Mouse (Mus musculus) urinary bladder, adult 18-20 months (tissue): Measurements from ENCODE around the gene Pold4.

Experiments
- DNase-seq, 2 experiments: peaks; one replicate each; pipeline ENCODE4 v3.0.0; 2022; ENCODE audit warnings: low spot score in 2 of 2, mixed read lengths in 2 of 2

The Pold4 gene

DNA sequence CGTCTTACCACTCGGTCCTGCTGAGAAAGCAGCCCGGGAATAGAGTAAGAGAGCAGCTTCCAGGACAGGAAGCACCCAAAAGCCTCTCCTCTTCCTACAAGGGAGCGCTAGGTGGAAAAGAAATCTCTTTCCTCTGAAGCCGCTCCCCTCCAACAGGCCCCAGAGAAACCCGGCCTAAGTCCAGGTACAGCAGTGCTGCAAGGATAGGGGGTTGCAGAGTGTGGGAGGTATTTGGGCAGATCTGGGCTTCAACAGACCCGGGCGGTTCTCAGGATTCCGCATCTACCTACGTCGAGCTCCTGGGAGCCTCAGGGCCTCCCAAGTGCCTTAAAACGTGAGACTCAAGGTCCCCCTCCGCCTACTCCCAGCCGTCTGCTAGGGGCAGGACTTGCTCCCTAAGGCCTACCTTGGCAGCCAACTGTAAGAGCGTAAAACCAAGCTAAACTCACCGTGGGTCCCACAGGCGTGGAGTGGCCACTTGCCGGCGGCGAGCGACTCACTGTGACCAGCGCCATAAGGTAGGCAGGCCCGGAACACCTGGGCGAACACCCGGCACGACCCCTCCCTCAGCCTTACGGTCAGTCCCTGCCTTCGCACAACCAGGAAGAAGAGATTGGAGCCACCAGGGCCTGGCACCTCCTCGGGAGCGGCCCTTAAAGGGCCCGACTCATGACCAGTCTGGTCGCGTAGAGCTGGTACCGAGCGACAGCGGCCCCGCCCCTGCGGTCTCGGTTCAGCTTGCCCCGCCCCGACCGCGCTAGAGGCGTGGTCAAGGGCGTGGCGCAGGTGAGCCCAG is 37.1 kb downstream of the Pold4 start, which contains the start of gene Ssh3:
Gene Ssh3, minus strand, starts transcription at position 615 of the 796 bp plus-strand sequence.
- peak; percentile 79 to 82 for DNase-seq

DNA sequence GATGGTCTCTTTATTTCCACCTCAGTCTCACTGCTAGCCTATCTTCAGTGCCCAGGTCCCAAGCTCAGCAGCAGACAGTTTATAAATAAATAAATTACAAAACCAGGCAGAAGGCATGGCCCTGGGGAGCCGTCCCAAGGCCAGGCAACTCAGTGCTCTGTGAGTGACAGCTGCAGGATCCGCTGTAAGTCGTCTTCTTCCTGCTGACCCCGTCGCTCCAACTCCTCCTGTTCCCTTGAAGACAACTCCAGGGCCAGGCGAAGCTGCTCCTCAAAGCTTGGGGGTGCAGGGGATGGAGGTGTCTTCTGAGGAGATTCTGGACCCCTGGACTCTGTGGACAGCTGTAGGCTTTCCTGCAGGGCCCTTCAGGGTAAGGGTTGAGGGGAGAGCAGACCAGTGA is 38.5 kb downstream of the Pold4 start:
- no peak for DNase-seq

DNA sequence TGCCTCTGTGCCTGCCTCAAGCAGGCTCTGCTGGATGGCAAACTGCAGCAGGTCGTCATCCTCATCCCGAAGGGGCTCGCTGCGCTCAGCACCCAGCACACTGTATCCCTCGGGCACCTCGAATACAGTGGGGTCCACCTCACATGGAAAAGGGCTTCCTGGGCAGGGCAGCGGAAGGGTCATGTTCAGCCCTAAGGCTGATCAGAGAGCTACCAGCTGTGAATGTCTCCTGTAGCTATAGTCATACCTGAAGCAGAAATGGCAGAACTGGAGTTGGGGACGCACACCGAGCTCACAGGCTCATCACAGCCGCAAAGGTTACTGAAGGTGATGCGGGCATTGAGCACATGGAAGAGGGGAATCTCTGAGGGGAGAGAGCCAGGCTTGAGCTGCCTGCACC is 39.3 kb downstream of the Pold4 start:
- no peak for DNase-seq

DNA sequence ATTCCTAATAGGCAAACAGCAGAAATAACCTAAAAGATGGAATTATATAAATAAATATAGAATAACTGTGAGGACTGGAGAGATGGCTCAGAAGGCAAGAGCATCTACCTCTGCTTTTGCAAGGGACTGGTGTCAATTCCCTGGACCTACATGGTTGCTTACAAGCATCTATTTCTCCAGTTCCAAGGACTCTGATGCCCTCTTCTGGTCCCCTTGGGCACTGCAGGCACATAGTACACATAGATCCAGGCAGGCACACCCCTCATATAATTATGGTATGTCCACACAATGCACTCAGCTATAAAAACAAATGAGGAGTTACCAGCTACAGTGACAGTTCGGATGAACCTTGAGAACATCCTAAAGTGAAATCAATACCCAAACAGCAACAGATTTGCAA is 47.8 kb downstream of the Pold4 start:
- DNase-seq = no peak

DNA sequence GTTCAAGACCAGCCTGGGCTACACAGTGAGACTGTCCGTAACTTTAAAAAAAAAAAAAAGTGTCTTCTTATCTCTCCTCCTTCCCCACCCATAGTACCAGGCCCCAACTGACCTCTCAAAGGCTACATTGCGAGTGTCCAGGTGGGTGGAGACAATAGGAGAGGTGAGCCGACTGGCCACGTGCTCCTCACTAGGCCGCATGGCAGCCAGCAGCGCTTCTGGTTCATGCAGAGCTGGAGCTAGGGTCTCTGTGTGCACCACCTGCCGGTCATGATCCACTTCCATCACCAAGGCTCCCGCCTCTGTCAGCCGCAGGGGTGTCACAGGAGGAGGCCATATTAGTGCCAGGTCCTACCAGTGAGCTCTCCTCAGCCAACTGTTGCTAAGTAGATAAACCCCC is 48.7 kb downstream of the Pold4 start:
- DNase-seq = no peak

DNA sequence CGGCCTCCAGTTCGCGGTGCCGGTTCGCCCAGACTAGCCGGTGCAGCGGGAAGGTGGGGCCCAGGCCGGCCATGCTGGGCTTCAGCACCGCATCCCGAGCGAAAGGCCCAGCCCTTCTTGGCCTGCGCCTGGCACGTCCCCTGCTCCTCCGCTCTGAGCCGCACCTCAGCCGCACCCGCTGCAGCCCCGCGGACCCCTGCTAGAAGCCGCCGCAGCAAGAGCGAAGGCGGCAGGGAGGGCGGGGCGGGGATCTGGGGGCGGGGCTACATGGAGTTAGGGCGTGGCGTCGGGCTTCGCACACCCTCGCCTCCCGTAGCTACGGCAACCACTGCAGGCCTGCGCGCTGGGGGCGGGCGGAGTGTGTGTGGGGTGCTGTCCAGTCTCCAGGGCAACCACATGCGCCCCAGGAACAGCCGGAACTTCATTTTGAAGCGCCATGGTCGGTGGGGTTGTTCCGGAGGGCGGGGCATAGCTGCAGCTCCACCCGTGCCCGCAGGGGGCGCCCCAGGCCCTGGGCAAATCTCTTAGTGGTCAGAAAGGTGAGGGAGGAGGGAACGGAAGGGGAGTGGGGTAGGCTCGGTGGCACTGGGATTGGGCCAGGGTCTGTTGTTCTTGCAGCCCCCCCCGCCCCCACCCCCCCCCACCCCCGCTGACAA is 51.3 kb downstream of the Pold4 start, which contains the start of gene Ankrd13d:
Gene Ankrd13d, minus strand, starts transcription at position 240 of the 656 bp plus-strand sequence.
- DNase-seq = peak; percentile 75 to 84
